15 mouse cellular contexts compared by ENCODE assay signal in genomic region chr1:138982611-138983010, GRCm38 (mm10). TPM values are rescaled to one million over a fixed set of nuclear protein-coding genes. Genes with fewer than 3 reads are reported as not detected.
DNase-seq lines count a peak whose midpoint lies in the region; ATAC-seq lines count a peak whose summit lies in the region.
"Had no signal": no experiment of that assay in that cellular context is flagged by ENCODE, and none has a peak within 500 bp of the region (broad histone marks: within the 10 kb centered on the region; RNA-seq: fewer than 3 reads in every experiment).

No protein-coding gene starts in this region.

- DNase-seq in heart, adult 11 months: no peak
- no peak for DNase-seq in midbrain, embryonic 10.5 days (ENCODE audit: low spot score)
- no peak for DNase-seq in midbrain, embryonic 14.5 days
- no peak for DNase-seq in left cerebral cortex, adult 11 months (ENCODE audit: low spot score)
- no peak for DNase-seq in thymus, postnatal 25 days
- DNase-seq: cerebellum, adult 11 months; liver, embryonic 13.5 days; thymus, postnatal 14 days had no signal

- H3K9me3 ChIP-seq in heart, embryonic 13.5 days: no peaks in the 10 kb centered on the region
- H3K9me3 ChIP-seq in midbrain, embryonic 10.5 days (replicated peaks): no peaks in the 10 kb centered on the region
- no peaks in the 10 kb centered on the region for H3K9me3 ChIP-seq in midbrain, embryonic 14.5 days (ENCODE audit: control insufficient read depth, low read length)
- H3K9me3 ChIP-seq in hindbrain, embryonic 13.5 days: no peaks in the 10 kb centered on the region
- H3K9me3 ChIP-seq: liver, embryonic 13.5 days had no signal

- WGBS in heart, embryonic 13.5 days: 59% methylated on average over 5 of the region's 5 CpGs
- 76% methylated on average over 5 of the region's 5 CpGs for WGBS in midbrain, embryonic 10.5 days
- WGBS in midbrain, embryonic 14.5 days: 59% methylated on average over 5 of the region's 5 CpGs
- 60% methylated on average over 5 of the region's 5 CpGs for WGBS in hindbrain, embryonic 13.5 days

- no peaks in the 10 kb centered on the region for H3K36me3 ChIP-seq in heart, embryonic 13.5 days
- H3K36me3 ChIP-seq in midbrain, embryonic 10.5 days: no peaks in the 10 kb centered on the region
- no peaks in the 10 kb centered on the region for H3K36me3 ChIP-seq in midbrain, embryonic 14.5 days (ENCODE audit: control insufficient read depth, insufficient read depth, low read length)
- H3K36me3 ChIP-seq in hindbrain, embryonic 13.5 days: no peaks in the 10 kb centered on the region
- H3K36me3 ChIP-seq: liver, embryonic 13.5 days had no signal

- H3K27me3 ChIP-seq in heart, embryonic 13.5 days (replicated peaks): no peaks in the 10 kb centered on the region
- no peaks in the 10 kb centered on the region for H3K27me3 ChIP-seq in midbrain, embryonic 10.5 days (ENCODE audit: low read depth, poor library complexity, severe bottlenecking)
- H3K27me3 ChIP-seq in midbrain, embryonic 14.5 days (ENCODE audit: control insufficient read depth, insufficient read depth, low read length): no peaks in the 10 kb centered on the region
- H3K27me3 ChIP-seq in hindbrain, embryonic 13.5 days: no peaks in the 10 kb centered on the region
- H3K27me3 ChIP-seq: liver, embryonic 13.5 days; Patski had no signal

- no peak overlapping the region for H3K4me3 ChIP-seq in heart, embryonic 13.5 days
- no peak overlapping the region for H3K4me3 ChIP-seq in midbrain, embryonic 10.5 days
- H3K4me3 ChIP-seq in midbrain, embryonic 14.5 days (replicated peaks; ENCODE audit: low read depth, low read length): no peak overlapping the region
- H3K4me3 ChIP-seq in hindbrain, embryonic 13.5 days: no peak overlapping the region
- H3K4me3 ChIP-seq: left cerebral cortex, adult 2 months; liver, embryonic 13.5 days had no signal

- peaks cover 33% of the 10 kb centered on the region for H3K4me1 ChIP-seq in heart, embryonic 13.5 days
- H3K4me1 ChIP-seq in midbrain, embryonic 10.5 days: peaks cover 19% of the 10 kb centered on the region
- peaks cover 5% of the 10 kb centered on the region; the same call in 1 of the 2 replicates for H3K4me1 ChIP-seq in midbrain, embryonic 14.5 days (ENCODE audit: control insufficient read depth, insufficient read depth, low read length)
- peaks cover 22% of the 10 kb centered on the region for H3K4me1 ChIP-seq in hindbrain, embryonic 13.5 days (replicated peaks)

- no peak overlapping the region for H3K9ac ChIP-seq in heart, embryonic 13.5 days
- no peak overlapping the region for H3K9ac ChIP-seq in midbrain, embryonic 14.5 days (replicated peaks; ENCODE audit: low read length)
- no peak overlapping the region for H3K9ac ChIP-seq in hindbrain, embryonic 13.5 days
- H3K9ac ChIP-seq: liver, embryonic 13.5 days had no signal

- H3K27ac ChIP-seq in heart, embryonic 13.5 days (replicated peaks): peak overlapping the region; percentile 48
- H3K27ac ChIP-seq in midbrain, embryonic 10.5 days (replicated peaks): 0 out of 2 replicates have a peak overlapping the region, but pooled peaks have one; percentile 6
- H3K27ac ChIP-seq in midbrain, embryonic 14.5 days (replicated peaks; ENCODE audit: low read depth, low read length): no peak overlapping the region
- no peak overlapping the region; the same call in 1 of the 2 replicates for H3K27ac ChIP-seq in hindbrain, embryonic 13.5 days
- H3K27ac ChIP-seq: liver, embryonic 13.5 days had no signal

- no peak for ATAC-seq in heart, embryonic 13.5 days (ENCODE audit: extremely low read depth, insufficient number of reproducible peaks, low FRiP score, low TSS enrichment)
- ATAC-seq in midbrain, embryonic 14.5 days (ENCODE audit: low FRiP score, low TSS enrichment): no peak
- ATAC-seq in hindbrain, embryonic 13.5 days (ENCODE audit: low FRiP score): 0 out of 2 replicates have a peak, but pooled peaks have one; percentile 32
- ATAC-seq in monocyte, adult 5-6 weeks (replicated peaks; ENCODE audit: insufficient number of reproducible peaks, low FRiP score, low TSS enrichment, poor library complexity, severe bottlenecking): 0 out of 2 replicates have a peak, but pooled peaks have one; percentile 50
- ATAC-seq: CD4-positive, CD25-positive, alpha-beta regulatory T cell, adult 4 months; Patski had no signal

- H3K4me2 ChIP-seq in heart, embryonic 13.5 days: no peak overlapping the region
- no peak overlapping the region for H3K4me2 ChIP-seq in midbrain, embryonic 14.5 days (ENCODE audit: low read length)
- no peak overlapping the region for H3K4me2 ChIP-seq in hindbrain, embryonic 13.5 days
- H3K4me2 ChIP-seq: liver, embryonic 13.5 days; midbrain, embryonic 11.5 days had no signal

RNA-seq across cellular contexts. Expression of gene Dennd1b, which starts 19.4 kb away (rescaled TPM):
- polyA plus RNA-seq in heart, embryonic 13.5 days (2015; fragmentation: Nextera tagmentation; extraction: Ambion mirVana): 8.8 and 10.0 TPM in 2 replicates
- polyA plus RNA-seq in midbrain, embryonic 10.5 days (2016; fragmentation: Nextera tagmentation; extraction: Ambion mirVana): 6.4 and 9.4 TPM in 2 replicates
- polyA plus RNA-seq in midbrain, embryonic 14.5 days (2014; fragmentation: Nextera tagmentation; extraction: Ambion mirVana): 12.1 and 15.0 TPM in 2 replicates
- polyA plus RNA-seq in hindbrain, embryonic 13.5 days (2015; fragmentation: Nextera tagmentation; extraction: Ambion mirVana): 10.6 and 11.1 TPM in 2 replicates
- 37.3 to 60.9 TPM (median 40.9 TPM) in 3 replicates for total RNA-seq in monocyte, adult 5-6 weeks (2017)

Comparison
In these comparisons a context has a peak if more than half of its experiments do, and no peak if none do; other contexts are left out.
1. H3K27ac ChIP-seq: peak in heart, embryonic 13.5 days (single experiment) and midbrain, embryonic 10.5 days (single experiment); none in midbrain, embryonic 14.5 days (single experiment) and hindbrain, embryonic 13.5 days (single experiment).
2. ATAC-seq: peak in hindbrain, embryonic 13.5 days (single experiment) and monocyte, adult 5-6 weeks (single experiment); none in heart, embryonic 13.5 days (single experiment) and midbrain, embryonic 14.5 days (single experiment).